Mouse (Mus musculus) MEL (cell line): Measurements from ENCODE around the gene Unc13c. TPM values are rescaled to one million over a fixed set of nuclear protein-coding genes. Genes with fewer than 3 reads are reported as not detected.

Experiments used
- DNase-seq: peaks from one replicate; pipeline ENCODE4 v3.0.0; 2011; ENCODE audit warnings: low read depth, low spot score
- H3K27ac ChIP-seq: 2 replicates; pipeline ENCODE4 v1.5.1; 2012; ENCODE audit warnings: low read depth, mild to moderate bottlenecking, control low read depth, low read length, moderate library complexity; ENCODE audit not compliant: control insufficient read depth
- H3K27me3 ChIP-seq, 2 experiments: fragments of 150-350 bp in 1 of 2; sonication (generic) in 1 of 2; 2 replicates each; pipeline ENCODE4 v1.6.1; 2012; ENCODE audit warnings: low read length in 2 of 2, mild to moderate bottlenecking in 2 of 2, improper control_type of control experiment in 1 of 2, moderate library complexity in 1 of 2; ENCODE audit not compliant: insufficient read depth in 2 of 2, control insufficient read depth in 1 of 2
- H3K36me3 ChIP-seq, 2 experiments: 2 replicates each; pipeline ENCODE4 v1.6.1; 2012 to 2014; ENCODE audit warnings: low read length in 2 of 2, improper control_type of control experiment in 1 of 2, inconsistent platforms in 1 of 2, mild to moderate bottlenecking in 1 of 2; ENCODE audit not compliant: insufficient read depth in 2 of 2, control insufficient read depth in 1 of 2
- H3K4me1 ChIP-seq, 2 experiments: fragments of 150-350 bp in 1 of 2; sonication (generic) in 1 of 2; 2 replicates each; pipeline ENCODE4 v1.6.1; 2012; ENCODE audit warnings: low read length in 2 of 2, improper control_type of control experiment in 1 of 2, mild to moderate bottlenecking in 1 of 2; ENCODE audit not compliant: insufficient read depth in 2 of 2, control insufficient read depth in 1 of 2
- H3K4me3 ChIP-seq, 2 experiments: fragments of 150-350 bp in 1 of 2; sonication (generic) in 1 of 2; 2 replicates each; pipeline ENCODE4 v1.5.1; 2012; ENCODE audit warnings: low read depth in 2 of 2, low read length in 2 of 2, mild to moderate bottlenecking in 2 of 2, moderate library complexity in 2 of 2, control low read depth in 1 of 2, improper control_type of control experiment in 1 of 2; ENCODE audit not compliant: control insufficient read depth in 1 of 2, insufficient read depth in 1 of 2
- H3K79me2 ChIP-seq: 2 replicates; pipeline ENCODE4 v1.6.1; 2012; ENCODE audit warnings: mild to moderate bottlenecking, low read length, moderate library complexity; ENCODE audit not compliant: control insufficient read depth, poor library complexity, insufficient read depth
- H3K9ac ChIP-seq: 2 replicates; pipeline ENCODE4 v1.6.1; 2012; ENCODE audit warnings: low read depth, mild to moderate bottlenecking, control low read depth, low read length, moderate library complexity; ENCODE audit not compliant: control insufficient read depth, poor library complexity, severe bottlenecking
- H3K9me3 ChIP-seq: fragments of 150-350 bp; sonication (generic); replicated peaks from 2 replicates; pipeline ENCODE4 v1.6.1; 2012; ENCODE audit warnings: mild to moderate bottlenecking, low read length, improper control_type of control experiment, moderate library complexity; ENCODE audit not compliant: insufficient read depth
- BHLHE40 ChIP-seq: IDR thresholded peaks from 2 replicates; pipeline ENCODE4 v1.6.1; 2012; ENCODE audit warnings: low read depth, mild to moderate bottlenecking, inconsistent platforms, low read length, improper control_type of control experiment, borderline replicate concordance
- CHD2 ChIP-seq: IDR thresholded peaks from 2 replicates; pipeline ENCODE4 v1.6.1; 2011; ENCODE audit warnings: low read length, improper control_type of control experiment
- CTCF ChIP-seq, 3 experiments: IDR thresholded peaks in 2 of 3; conservative IDR thresholded peaks in 1 of 3; 2 replicates each; pipeline ENCODE4 v1.5.1; 2011 to 2012; ENCODE audit warnings: low read length in 3 of 3, low read depth in 2 of 3, mild to moderate bottlenecking in 2 of 3, improper control_type of control experiment in 1 of 3, inconsistent platforms in 1 of 3, mixed read lengths in 1 of 3, moderate library complexity in 1 of 3; ENCODE audit not compliant: control insufficient read depth in 1 of 3, insufficient read depth in 1 of 3, poor library complexity in 1 of 3, severe bottlenecking in 1 of 3
- E2F4 ChIP-seq: IDR thresholded peaks from 2 replicates; pipeline ENCODE4 v1.6.1; 2011; ENCODE audit warnings: low read depth, low read length, improper control_type of control experiment, borderline replicate concordance
- ETS1 ChIP-seq: IDR thresholded peaks from 2 replicates; pipeline ENCODE4 v1.6.1; 2012; ENCODE audit warnings: low read depth, mild to moderate bottlenecking, inconsistent platforms, low read length, improper control_type of control experiment, moderate library complexity
- GABPA ChIP-seq: IDR thresholded peaks from 2 replicates; pipeline ENCODE4 v1.6.1; 2012; ENCODE audit warnings: low read depth, mild to moderate bottlenecking, inconsistent platforms, low read length, improper control_type of control experiment, moderate library complexity
- GATA1 ChIP-seq: IDR thresholded peaks from 2 replicates; pipeline ENCODE4 v1.6.1; 2011; ENCODE audit warnings: low read depth, low read length, improper control_type of control experiment
- JUND ChIP-seq: IDR thresholded peaks from 2 replicates; pipeline ENCODE4 v1.6.1; 2011; ENCODE audit warnings: low read depth, mild to moderate bottlenecking, improper control_type of control experiment, low read length
- MAFK ChIP-seq: IDR thresholded peaks from 2 replicates; pipeline ENCODE4 v1.6.1; 2011; ENCODE audit warnings: low read depth, mild to moderate bottlenecking, low read length, improper control_type of control experiment, borderline replicate concordance
- MAX ChIP-seq: IDR thresholded peaks from 2 replicates; pipeline ENCODE4 v1.6.1; 2011; ENCODE audit warnings: low read length, improper control_type of control experiment
- MXI1 ChIP-seq: IDR thresholded peaks from 2 replicates; pipeline ENCODE4 v1.6.1; 2011; ENCODE audit warnings: mild to moderate bottlenecking, low read depth, low read length, improper control_type of control experiment
- MYB ChIP-seq: IDR thresholded peaks from 2 replicates; pipeline ENCODE4 v1.6.1; 2011; ENCODE audit warnings: mild to moderate bottlenecking, low read depth, low read length, improper control_type of control experiment
- MYC ChIP-seq: IDR thresholded peaks from 2 replicates; pipeline ENCODE4 v1.6.1; 2011; ENCODE audit warnings: low read depth, mild to moderate bottlenecking, low read length, improper control_type of control experiment, moderate library complexity
- NELFE ChIP-seq: IDR thresholded peaks from 2 replicates; pipeline ENCODE4 v1.6.1; 2011; ENCODE audit warnings: low read depth, low read length, improper control_type of control experiment
- NRF1 ChIP-seq: IDR thresholded peaks from 2 replicates; pipeline ENCODE4 v1.6.1; 2014; ENCODE audit warnings: low read depth, mild to moderate bottlenecking, inconsistent platforms, low read length, improper control_type of control experiment, moderate library complexity; ENCODE audit not compliant: poor library complexity, insufficient read depth, severe bottlenecking
- POLR2AphosphoS2 ChIP-seq: IDR thresholded peaks from 2 replicates; pipeline ENCODE4 v1.6.1; 2011; ENCODE audit warnings: low read length, improper control_type of control experiment
- POLR2AphosphoS5 ChIP-seq: IDR thresholded peaks from 2 replicates; pipeline ENCODE4 v1.6.1; 2012; ENCODE audit warnings: low read depth, borderline replicate concordance, mild to moderate bottlenecking, inconsistent platforms, low read length, moderate library complexity, mixed read lengths
- RAD21 ChIP-seq: IDR thresholded peaks from 2 replicates; pipeline ENCODE4 v1.6.1; 2011; ENCODE audit warnings: mild to moderate bottlenecking, low read depth, low read length, improper control_type of control experiment
- SIN3A ChIP-seq: IDR thresholded peaks from 2 replicates; pipeline ENCODE4 v1.6.1; 2012; ENCODE audit warnings: low read length, improper control_type of control experiment, inconsistent platforms
- SMC3 ChIP-seq: IDR thresholded peaks from 2 replicates; pipeline ENCODE4 v1.6.1; 2011; ENCODE audit warnings: low read depth, low read length, improper control_type of control experiment
- TBP ChIP-seq: IDR thresholded peaks from 2 replicates; pipeline ENCODE4 v1.8.0; 2011; ENCODE audit warnings: low read depth, low read length, improper control_type of control experiment
- TCF12 ChIP-seq: IDR thresholded peaks from 2 replicates; pipeline ENCODE4 v1.6.1; 2014; ENCODE audit warnings: low read depth, mild to moderate bottlenecking, inconsistent platforms, low read length, improper control_type of control experiment, moderate library complexity
- USF2 ChIP-seq, 2 experiments: IDR thresholded peaks; 2 replicates each; pipeline ENCODE4 v1.6.1; 2011 to 2012; ENCODE audit warnings: improper control_type of control experiment in 2 of 2, low read length in 2 of 2, borderline replicate concordance in 1 of 2, inconsistent platforms in 1 of 2, low read depth in 1 of 2, mild to moderate bottlenecking in 1 of 2; ENCODE audit not compliant: insufficient read depth in 1 of 2
- ZKSCAN1 ChIP-seq: IDR thresholded peaks from 2 replicates; pipeline ENCODE4 v1.6.1; 2012; ENCODE audit warnings: low read depth, mild to moderate bottlenecking, inconsistent platforms, low read length, improper control_type of control experiment, moderate library complexity
- ZNF384 ChIP-seq: IDR thresholded peaks from 2 replicates; pipeline ENCODE4 v1.6.1; 2012; ENCODE audit warnings: low read depth, mild to moderate bottlenecking, inconsistent platforms, low read length, improper control_type of control experiment
- polyA plus RNA-seq, 2 experiments: library from polyadenylated mRNA; stranded (reverse) in 1 of 2; unstranded in 1 of 2; fragments of >175 nt in 1 of 2; fragments of >200 nt in 1 of 2; gene quantifications; 2 replicates each; pipeline versions ENCODE4 v1.2.1 to v1.2.4; 2012; ENCODE audit warnings: low replicate concordance in 2 of 2, low read depth in 1 of 2; ENCODE audit not compliant: insufficient read length in 2 of 2, insufficient read depth in 1 of 2, missing spikeins in 1 of 2
- total RNA-seq: library from RNA; depleted of rRNA; stranded (reverse); fragments of 300-350 nt; gene quantifications from 2 replicates; pipeline ENCODE4 v1.2.3, GENCODE M21; 2012

Gene Unc13c
- total and polyA plus RNA-seq, 3 experiments = not detected

- Histone ChIP-seq H3K79me2 (no peaks in the 10 kb centered on the region), H3K9me3 (no peaks in the 10 kb centered on the region), H3K9ac (no peak overlapping the region), H3K27me3 (no peaks in the 10 kb centered on the region), H3K4me1 (no peaks in the 10 kb centered on the region), H3K36me3 (no peaks in the 10 kb centered on the region), H3K27ac (no peak overlapping the region), H3K4me3 (no peak overlapping the region)
- no peak for TF ChIP-seq MYB
- no peak for TF ChIP-seq CTCF (IDR thresholded peaks at IDR 0.05 in 2 of 3, conservative IDR thresholded peaks at IDR 0.05 in 1 of 3; ENCODE audit: control insufficient read depth in 1 of 3, insufficient read depth in 1 of 3, low read depth in 2 of 3, low read length in 3 of 3, poor library complexity in 1 of 3, severe bottlenecking in 1 of 3)
- TF ChIP-seq ZNF384 = no peak
- TF ChIP-seq NELFE = no peak
- TF ChIP-seq GABPA = no peak
- TF ChIP-seq POLR2AphosphoS2 = no peak
- TF ChIP-seq MAFK = no peak
- no peak for DNase-seq
These were observed 17.2 kb downstream of the Unc13c start for GRCm38 (mm10) chr9:73951586-73951985.

DNA sequence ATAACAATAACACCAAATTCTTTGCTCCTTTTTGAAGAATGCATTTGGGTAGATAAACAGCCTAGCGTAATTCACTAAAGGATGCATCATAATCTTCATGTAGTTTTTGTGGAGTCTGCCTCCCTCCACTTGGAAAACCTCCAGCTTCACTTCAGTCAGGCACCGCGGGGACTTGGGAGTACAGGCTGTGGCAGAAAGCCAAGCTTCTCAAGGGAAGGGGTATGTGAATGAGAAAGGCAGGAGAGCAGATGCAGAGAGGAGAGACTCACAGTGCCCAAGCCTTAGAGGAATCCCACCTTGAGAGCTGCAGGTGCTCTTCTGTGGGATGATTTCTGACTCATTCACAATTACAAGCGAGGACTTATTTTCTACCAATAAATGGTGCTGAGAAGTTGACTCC lies 33.9 kb downstream of the Unc13c start:
- H3K27ac ChIP-seq = no peak overlapping the region
- TF ChIP-seq BHLHE40 = no peak
- no peak for TF ChIP-seq E2F4
- no peak for TF ChIP-seq GABPA
- TF ChIP-seq MAX = no peak
- no peak for TF ChIP-seq TBP
- no peaks in the 10 kb centered on the region for H3K79me2 ChIP-seq
- H3K27me3 ChIP-seq = no peaks in the 10 kb centered on the region
- H3K4me3 ChIP-seq = no peak overlapping the region
- H3K4me1 ChIP-seq = no peaks in the 10 kb centered on the region
- no peaks in the 10 kb centered on the region for H3K36me3 ChIP-seq
- no peak for DNase-seq
- H3K9me3 ChIP-seq = no peaks in the 10 kb centered on the region
- no peak overlapping the region for H3K9ac ChIP-seq

DNA sequence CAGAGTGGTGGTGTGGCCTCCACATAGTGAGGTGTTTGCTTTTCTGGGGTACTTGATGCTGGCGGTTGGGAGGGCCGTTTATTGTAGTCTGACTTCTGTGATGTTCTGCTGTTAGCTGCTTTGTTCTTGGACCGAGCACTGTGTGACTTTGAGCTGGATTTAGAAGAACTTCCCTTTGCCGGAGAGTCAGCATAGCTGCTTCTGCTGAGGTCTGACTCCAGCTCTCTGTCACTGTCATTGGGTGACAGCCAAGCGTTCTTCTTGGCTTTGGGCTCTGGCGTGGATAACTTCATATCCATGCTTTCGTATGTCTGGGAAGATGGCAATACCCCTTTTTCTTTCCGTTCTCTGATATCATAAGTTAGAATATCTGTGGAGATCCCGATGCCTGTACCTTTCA lies 36.8 kb downstream of the Unc13c start:
- DNase-seq = no peak
- Histone ChIP-seq H3K36me3 (no peaks in the 10 kb centered on the region), H3K27me3 (no peaks in the 10 kb centered on the region), H3K27ac (no peak overlapping the region), H3K4me3 (no peak overlapping the region), H3K79me2 (no peaks in the 10 kb centered on the region), H3K9ac (no peak overlapping the region), H3K9me3 (no peaks in the 10 kb centered on the region), H3K4me1 (no peaks in the 10 kb centered on the region)
- no peak for TF ChIP-seq MYC
- TF ChIP-seq TCF12 = no peak
- TF ChIP-seq GATA1 = no peak
- TF ChIP-seq ZNF384 = no peak
- no peak for TF ChIP-seq MAX
- no peak for TF ChIP-seq RAD21
- TF ChIP-seq ZKSCAN1 = no peak
- TF ChIP-seq ETS1 = no peak
- TF ChIP-seq USF2 (IDR thresholded peaks at IDR 0.05; ENCODE audit: borderline replicate concordance in 1 of 2, insufficient read depth in 1 of 2, low read depth in 1 of 2, low read length in 2 of 2) = no peak
- TF ChIP-seq JUND = no peak
- no peak for TF ChIP-seq MYB
- TF ChIP-seq CHD2 = no peak
- TF ChIP-seq POLR2AphosphoS5 = no peak
- TF ChIP-seq SMC3 = no peak
- TF ChIP-seq SIN3A = no peak
- TF ChIP-seq MXI1 = no peak
- TF ChIP-seq MAFK = no peak
- TF ChIP-seq GABPA = no peak
- TF ChIP-seq NRF1 = no peak
